Mouse (Mus musculus): ENCODE data around the gene Mbd4. TPM values are rescaled to one million over a fixed set of nuclear protein-coding genes. Genes with fewer than 3 reads are reported as not detected.
A peak's percentile ranks its signal among the peaks of the same experiment; 100 is the strongest.
"Not testable (repeated sequence)": the region's sequence is repeated elsewhere in the genome, so short reads cannot be mapped to it uniquely, and the experiment has no call there.

Mbd4 gene
- polyA plus RNA-seq, 1 experiment from 2014 or later, result 11.0 TPM

- Histone ChIP-seq H3K27me3 (replicated peaks) (no peaks in the 10 kb centered on the region), H3K36me3 (peaks cover 45% of the 10 kb centered on the region), H3K9me3 (replicated peaks) (peaks cover 5% of the 10 kb centered on the region; the same call in 1 of the 2 replicates), H3K27ac (ENCODE audit: poor library complexity, severe bottlenecking) (no peak overlapping the region), H3K4me2 (no peak overlapping the region), H3K4me1 (replicated peaks) (peaks cover 25% of the 10 kb centered on the region), H3K9ac (no peak overlapping the region), H3K4me3 (no peak overlapping the region)
- 92% methylated on average over 3 of the region's 3 CpGs for WGBS
- ATAC-seq (ENCODE audit: insufficient number of reproducible peaks, low FRiP score), result no peak
These were observed 35.1 kb upstream of the Mbd4 start for GRCm38 (mm10) chr6:115888296-115888695.

DNA sequence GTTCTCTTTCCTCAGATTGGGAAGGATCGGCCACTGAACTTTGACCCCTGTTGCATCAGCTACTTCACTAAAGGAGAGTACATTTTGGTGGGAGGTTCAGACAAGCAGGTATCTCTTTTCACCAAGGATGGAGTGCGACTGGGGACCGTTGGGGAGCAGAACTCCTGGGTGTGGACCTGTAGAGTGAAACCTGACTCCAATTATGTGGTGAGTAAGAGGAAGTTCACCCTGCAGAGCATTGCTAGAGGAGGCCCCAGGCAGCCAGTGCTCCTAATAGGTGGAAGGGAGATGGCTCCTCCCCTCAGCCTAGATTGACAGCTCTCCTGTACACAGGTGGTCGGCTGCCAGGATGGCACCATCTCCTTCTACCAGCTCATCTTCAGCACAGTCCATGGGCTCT, 33.7 kb upstream of the Mbd4 start:
- no peak overlapping the region for H3K9ac ChIP-seq
- H3K9me3 ChIP-seq (replicated peaks), result peaks cover 5% of the 10 kb centered on the region; the same call in 1 of the 2 replicates
- H3K4me3 ChIP-seq, result no peak overlapping the region
- no peak overlapping the region for H3K4me2 ChIP-seq
- peaks cover 38% of the 10 kb centered on the region for H3K36me3 ChIP-seq
- WGBS, result 62% methylated on average over 4 of the region's 4 CpGs
- H3K4me1 ChIP-seq (replicated peaks), result peaks cover 22% of the 10 kb centered on the region
- no peak for ATAC-seq (ENCODE audit: insufficient number of reproducible peaks, low FRiP score)
- H3K27me3 ChIP-seq (replicated peaks), result no peaks in the 10 kb centered on the region
- no peak overlapping the region for H3K27ac ChIP-seq (ENCODE audit: poor library complexity, severe bottlenecking)

GRCm38 (mm10) chr6:115884018-115884417, 30.8 kb upstream of the Mbd4 start:
- peak; percentile 57; the same call in 1 of the 2 replicates for ATAC-seq (ENCODE audit: insufficient number of reproducible peaks, low FRiP score)
- Histone ChIP-seq H3K4me2 (no peak overlapping the region), H3K9ac (no peak overlapping the region), H3K27me3 (replicated peaks) (no peaks in the 10 kb centered on the region), H3K36me3 (peaks cover 39% of the 10 kb centered on the region), H3K9me3 (replicated peaks) (peaks cover 5% of the 10 kb centered on the region; the same call in 1 of the 2 replicates), H3K27ac (ENCODE audit: poor library complexity, severe bottlenecking) (peak overlapping the region; percentile 53), H3K4me1 (replicated peaks) (peaks cover 21% of the 10 kb centered on the region), H3K4me3 (no peak overlapping the region)

- WGBS, result 57% methylated on average over 8 of the region's 8 CpGs
- peak; percentile 70 for ATAC-seq (ENCODE audit: insufficient number of reproducible peaks, low FRiP score)
- Histone ChIP-seq H3K27ac (ENCODE audit: poor library complexity, severe bottlenecking) (peak overlapping the region; percentile 59), H3K27me3 (replicated peaks) (no peaks in the 10 kb centered on the region), H3K9ac (no peak overlapping the region), H3K4me1 (replicated peaks) (peaks cover 25% of the 10 kb centered on the region), H3K4me3 (no peak overlapping the region), H3K36me3 (peaks cover 34% of the 10 kb centered on the region), H3K9me3 (replicated peaks) (no peaks in the 10 kb centered on the region), H3K4me2 (no peak overlapping the region; the same call in 1 of the 2 replicates)
These were observed 27.6 kb upstream of the Mbd4 start for GRCm38 (mm10) chr6:115880751-115881150.

GRCm38 (mm10) chr6:115879736-115880135, 26.6 kb upstream of the Mbd4 start:
- H3K9me3 ChIP-seq (replicated peaks), result no peaks in the 10 kb centered on the region
- H3K27ac ChIP-seq (ENCODE audit: poor library complexity, severe bottlenecking), result peak overlapping the region; percentile 15
- ATAC-seq (ENCODE audit: insufficient number of reproducible peaks, low FRiP score), result no peak
- H3K36me3 ChIP-seq, result peaks cover 37% of the 10 kb centered on the region
- 71% methylated on average over 6 of the region's 6 CpGs for WGBS
- H3K4me1 ChIP-seq (replicated peaks), result peaks cover 25% of the 10 kb centered on the region
- no peak overlapping the region for H3K9ac ChIP-seq
- H3K4me2 ChIP-seq, result no peak overlapping the region
- no peaks in the 10 kb centered on the region for H3K27me3 ChIP-seq (replicated peaks)
- no peak overlapping the region for H3K4me3 ChIP-seq

DNA sequence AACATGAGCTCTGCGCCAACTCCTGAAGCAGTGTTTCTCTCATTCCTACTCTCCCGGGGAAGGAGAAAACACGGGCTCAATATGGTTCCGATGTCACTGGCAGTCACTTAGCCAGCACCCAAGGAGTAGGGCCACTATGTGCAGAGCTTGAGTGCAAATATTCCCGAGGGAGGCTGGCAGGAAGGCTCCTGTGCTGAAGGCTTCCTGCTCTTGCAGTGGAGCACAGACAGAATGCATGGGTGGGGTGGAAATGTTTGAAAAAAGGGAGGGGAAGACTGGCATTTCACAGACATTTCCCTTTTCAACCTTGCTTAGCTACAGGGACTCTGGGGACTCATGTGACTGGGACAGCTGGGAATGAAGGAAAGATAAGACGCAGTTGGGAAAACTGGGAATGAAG, 25.5 kb upstream of the Mbd4 start:
- H3K4me2 ChIP-seq, result no peak overlapping the region
- H3K4me3 ChIP-seq, result no peak overlapping the region
- H3K36me3 ChIP-seq, result peaks cover 32% of the 10 kb centered on the region
- peak overlapping the region; percentile 15 for H3K27ac ChIP-seq (ENCODE audit: poor library complexity, severe bottlenecking)
- no peak overlapping the region for H3K9ac ChIP-seq
- WGBS, result 59% methylated on average over 6 of the region's 6 CpGs
- peaks cover 25% of the 10 kb centered on the region for H3K4me1 ChIP-seq (replicated peaks)
- H3K9me3 ChIP-seq (replicated peaks), result no peaks in the 10 kb centered on the region
- ATAC-seq (ENCODE audit: insufficient number of reproducible peaks, low FRiP score), result no peak
- no peaks in the 10 kb centered on the region for H3K27me3 ChIP-seq (replicated peaks)

DNA sequence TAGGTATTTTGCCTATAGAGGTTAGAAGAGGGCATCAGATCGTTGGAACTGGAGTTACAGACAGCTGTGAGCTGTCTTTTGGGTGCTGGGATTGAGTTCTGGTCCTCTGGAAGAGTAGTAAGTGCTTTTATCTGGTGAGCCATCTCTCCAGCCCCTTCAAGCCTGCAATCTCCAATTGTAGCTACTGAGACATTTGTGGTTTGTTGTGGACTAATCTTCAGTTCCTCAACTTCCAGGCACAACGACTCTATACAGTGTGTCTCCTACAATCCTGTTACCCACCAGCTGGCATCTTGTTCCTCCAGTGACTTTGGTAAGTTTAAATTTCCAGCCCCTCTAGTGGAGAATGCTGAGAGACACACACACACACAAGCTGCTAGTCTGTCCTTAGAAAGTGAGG, 24.1 kb upstream of the Mbd4 start:
- Histone ChIP-seq H3K27ac (ENCODE audit: poor library complexity, severe bottlenecking) (no peak overlapping the region), H3K4me2 (no peak overlapping the region), H3K9me3 (replicated peaks) (no peaks in the 10 kb centered on the region), H3K27me3 (replicated peaks) (no peaks in the 10 kb centered on the region), H3K9ac (no peak overlapping the region), H3K4me3 (no peak overlapping the region), H3K36me3 (peaks cover 32% of the 10 kb centered on the region), H3K4me1 (replicated peaks) (peaks cover 22% of the 10 kb centered on the region)
- WGBS, result 71% methylated on average over 2 of the region's 2 CpGs
- ATAC-seq (ENCODE audit: insufficient number of reproducible peaks, low FRiP score), result no peak

DNA sequence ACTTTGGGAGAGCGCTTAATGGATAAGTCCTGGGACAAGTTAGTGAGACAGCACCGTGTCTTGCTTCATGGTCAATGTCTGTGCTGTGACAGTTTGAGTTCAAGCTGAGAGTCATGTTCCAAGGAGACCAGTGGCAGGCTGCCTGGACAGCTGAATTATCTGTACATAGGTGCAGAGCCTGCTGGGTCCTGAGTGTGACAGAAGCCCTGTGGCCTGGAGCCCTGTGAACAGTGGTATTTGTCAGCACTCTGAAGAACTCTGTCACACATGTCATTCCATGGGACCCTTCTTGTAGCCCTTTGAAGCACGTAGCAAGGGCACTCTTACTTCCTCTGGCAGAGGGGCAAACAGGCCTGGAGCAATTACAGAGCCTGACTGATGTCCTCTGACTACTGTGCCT, 18.1 kb upstream of the Mbd4 start:
- H3K4me3 ChIP-seq; H3K9ac ChIP-seq; H3K4me2 ChIP-seq; H3K27ac ChIP-seq (ENCODE audit: poor library complexity, severe bottlenecking); ATAC-seq (ENCODE audit: insufficient number of reproducible peaks, low FRiP score); H3K27me3 ChIP-seq (replicated peaks); H3K4me1 ChIP-seq (replicated peaks); H3K36me3 ChIP-seq; H3K9me3 ChIP-seq (replicated peaks): not testable (repeated sequence)
- WGBS, result no CpG with 5 or more reads among the region's 3 CpGs

GRCm38 (mm10) chr6:115867157-115867556, 14.0 kb upstream of the Mbd4 start:
- WGBS, result no CpG with 5 or more reads among the region's 3 CpGs
- H3K27ac ChIP-seq (ENCODE audit: poor library complexity, severe bottlenecking); H3K9ac ChIP-seq; H3K4me3 ChIP-seq; H3K4me2 ChIP-seq; H3K9me3 ChIP-seq (replicated peaks); H3K27me3 ChIP-seq (replicated peaks); H3K36me3 ChIP-seq: not testable (repeated sequence)
- peak; percentile 54 for ATAC-seq (ENCODE audit: insufficient number of reproducible peaks, low FRiP score)
- H3K4me1 ChIP-seq (replicated peaks), result peaks cover 19% of the 10 kb centered on the region

- Histone ChIP-seq H3K9ac (no peak overlapping the region), H3K4me3 (no peak overlapping the region), H3K27ac (ENCODE audit: poor library complexity, severe bottlenecking) (no peak overlapping the region), H3K36me3 (peaks cover 6% of the 10 kb centered on the region; the same call in 1 of the 2 replicates), H3K4me1 (replicated peaks) (peaks cover 28% of the 10 kb centered on the region), H3K9me3 (replicated peaks) (no peaks in the 10 kb centered on the region), H3K27me3 (replicated peaks) (no peaks in the 10 kb centered on the region), H3K4me2 (no peak overlapping the region)
- ATAC-seq (ENCODE audit: insufficient number of reproducible peaks, low FRiP score), result no peak
- WGBS, result 91% methylated on average over 4 of the region's 4 CpGs
These were observed 12.1 kb upstream of the Mbd4 start for GRCm38 (mm10) chr6:115865246-115865645.

- ATAC-seq (ENCODE audit: insufficient number of reproducible peaks, low FRiP score), result no peak
- Histone ChIP-seq H3K9me3 (replicated peaks) (no peaks in the 10 kb centered on the region), H3K4me3 (no peak overlapping the region), H3K4me2 (no peak overlapping the region), H3K36me3 (peaks cover 6% of the 10 kb centered on the region; the same call in 1 of the 2 replicates), H3K27me3 (replicated peaks) (no peaks in the 10 kb centered on the region), H3K9ac (no peak overlapping the region), H3K4me1 (replicated peaks) (peaks cover 40% of the 10 kb centered on the region), H3K27ac (ENCODE audit: poor library complexity, severe bottlenecking) (peak overlapping the region; percentile 62)
- 52% methylated on average over 7 of the region's 7 CpGs for WGBS
These were observed 10.2 kb upstream of the Mbd4 start for GRCm38 (mm10) chr6:115863340-115863841.

GRCm38 (mm10) chr6:115860027-115860556, 6.9 kb upstream of the Mbd4 start:
- Histone ChIP-seq H3K27ac (ENCODE audit: poor library complexity, severe bottlenecking) (no peak overlapping the region; the same call in 1 of the 2 replicates), H3K4me2 (no peak overlapping the region), H3K9ac (no peak overlapping the region), H3K36me3 (peaks cover 6% of the 10 kb centered on the region; the same call in 1 of the 2 replicates), H3K27me3 (replicated peaks) (no peaks in the 10 kb centered on the region), H3K9me3 (replicated peaks) (no peaks in the 10 kb centered on the region), H3K4me1 (replicated peaks) (peaks cover 67% of the 10 kb centered on the region), H3K4me3 (no peak overlapping the region)
- 0 out of 2 replicates have a peak, but pooled peaks have one; percentile 38 for ATAC-seq (ENCODE audit: insufficient number of reproducible peaks, low FRiP score)
- 51% methylated on average over 7 of the region's 7 CpGs for WGBS
